Mouse (Mus musculus): Measurements from ENCODE around the gene Birc3. TPM values are rescaled to one million over a fixed set of nuclear protein-coding genes. Genes with fewer than 3 reads are reported as not detected.
"Not testable (repeated sequence)": the region's sequence is repeated elsewhere in the genome, so short reads cannot be mapped to it uniquely, and the experiment has no call there.

Birc3 gene
- polyA plus RNA-seq, 1 experiment from 2014 or later: 9.4 TPM

- no peak for ATAC-seq (replicated peaks; ENCODE audit: low FRiP score, low TSS enrichment, low read depth)
- H3K27ac ChIP-seq (ENCODE audit: low read depth): no peak overlapping the region
- H3K9me3 ChIP-seq (ENCODE audit: control insufficient read depth, low read length): no peaks in the 10 kb centered on the region
- H3K36me3 ChIP-seq (ENCODE audit: control insufficient read depth, insufficient read depth, low read length): no peaks in the 10 kb centered on the region
- DNase-seq (ENCODE audit: low spot score): no peak
- WGBS: 95% methylated on average over 8 of the region's 8 CpGs
- no peak overlapping the region for H3K4me3 ChIP-seq (ENCODE audit: low read depth, low read length)
- no peaks in the 10 kb centered on the region for H3K27me3 ChIP-seq (replicated peaks; ENCODE audit: control insufficient read depth, insufficient read depth, low read length)
- H3K4me1 ChIP-seq (replicated peaks; ENCODE audit: control insufficient read depth, insufficient read depth, low read length): peaks cover 3% of the 10 kb centered on the region
- H3K9ac ChIP-seq (ENCODE audit: low read length): no peak overlapping the region
- H3K4me2 ChIP-seq (ENCODE audit: low read length): no peak overlapping the region
These were observed 28.0 kb upstream of the Birc3 start for GRCm38 (mm10) chr9:7900965-7901364.

- 3% methylated on average over 3 of the region's 3 CpGs for WGBS
- ATAC-seq (replicated peaks; ENCODE audit: low FRiP score, low TSS enrichment, low read depth) (peak; percentile 70; the same call in 1 of the 2 replicates), DNase-seq (ENCODE audit: low spot score) (peak; percentile 78)
- no peak overlapping the region for H3K9ac ChIP-seq (ENCODE audit: low read length)
- H3K4me3 ChIP-seq (ENCODE audit: low read depth, low read length): no peak overlapping the region
- H3K27ac ChIP-seq (ENCODE audit: low read depth): no peak overlapping the region
- no peaks in the 10 kb centered on the region for H3K27me3 ChIP-seq (replicated peaks; ENCODE audit: control insufficient read depth, insufficient read depth, low read length)
- no peaks in the 10 kb centered on the region for H3K9me3 ChIP-seq (ENCODE audit: control insufficient read depth, low read length)
- H3K4me2 ChIP-seq (ENCODE audit: low read length): no peak overlapping the region
- no peaks in the 10 kb centered on the region for H3K36me3 ChIP-seq (ENCODE audit: control insufficient read depth, insufficient read depth, low read length)
- H3K4me1 ChIP-seq (replicated peaks; ENCODE audit: control insufficient read depth, insufficient read depth, low read length): peaks cover 3% of the 10 kb centered on the region
These were observed 24.5 kb upstream of the Birc3 start for GRCm38 (mm10) chr9:7897502-7897901.

GRCm38 (mm10) chr9:7891796-7892195, 18.8 kb upstream of the Birc3 start:
- not testable (repeated sequence) for DNase-seq (ENCODE audit: low spot score); H3K36me3 ChIP-seq (ENCODE audit: control insufficient read depth, insufficient read depth, low read length); H3K4me1 ChIP-seq (replicated peaks; ENCODE audit: control insufficient read depth, insufficient read depth, low read length); H3K27ac ChIP-seq (ENCODE audit: low read depth); H3K4me3 ChIP-seq (ENCODE audit: low read depth, low read length); H3K4me2 ChIP-seq (ENCODE audit: low read length); H3K27me3 ChIP-seq (replicated peaks; ENCODE audit: control insufficient read depth, insufficient read depth, low read length); H3K9me3 ChIP-seq (ENCODE audit: control insufficient read depth, low read length); ATAC-seq (replicated peaks; ENCODE audit: low FRiP score, low TSS enrichment, low read depth); H3K9ac ChIP-seq (ENCODE audit: low read length)
- 82% methylated on average over 1 of the region's 1 CpGs for WGBS

GRCm38 (mm10) chr9:7891177-7891576, 18.2 kb upstream of the Birc3 start:
- 69% methylated on average over 1 of the region's 1 CpGs for WGBS
- Histone ChIP-seq H3K9ac (ENCODE audit: low read length) (no peak overlapping the region), H3K4me2 (ENCODE audit: low read length) (no peak overlapping the region), H3K27ac (ENCODE audit: low read depth) (no peak overlapping the region), H3K27me3 (replicated peaks; ENCODE audit: control insufficient read depth, insufficient read depth, low read length) (no peaks in the 10 kb centered on the region), H3K9me3 (ENCODE audit: control insufficient read depth, low read length) (no peaks in the 10 kb centered on the region), H3K36me3 (ENCODE audit: control insufficient read depth, insufficient read depth, low read length) (no peaks in the 10 kb centered on the region), H3K4me1 (replicated peaks; ENCODE audit: control insufficient read depth, insufficient read depth, low read length) (no peaks in the 10 kb centered on the region), H3K4me3 (ENCODE audit: low read depth, low read length) (no peak overlapping the region)
- ATAC-seq (replicated peaks; ENCODE audit: low FRiP score, low TSS enrichment, low read depth) (no peak), DNase-seq (ENCODE audit: low spot score) (no peak)

- H3K27ac ChIP-seq (ENCODE audit: low read depth): no peak overlapping the region
- no peak for ATAC-seq (replicated peaks; ENCODE audit: low FRiP score, low TSS enrichment, low read depth)
These were observed 11.4 kb upstream of the Birc3 start for GRCm38 (mm10) chr9:7884346-7884745.

GRCm38 (mm10) chr9:7882304-7882865, 9.4 kb upstream of the Birc3 start:
- no peak overlapping the region for H3K4me2 ChIP-seq (ENCODE audit: low read length)
- no peaks in the 10 kb centered on the region for H3K36me3 ChIP-seq (ENCODE audit: control insufficient read depth, insufficient read depth, low read length)
- no peak overlapping the region for H3K4me3 ChIP-seq (ENCODE audit: low read depth, low read length)
- no peak overlapping the region for H3K9ac ChIP-seq (ENCODE audit: low read length)
- DNase-seq (ENCODE audit: low spot score): no peak
- 0 out of 2 replicates have a peak, but pooled peaks cover 4% of the 10 kb centered on the region for H3K9me3 ChIP-seq (ENCODE audit: control insufficient read depth, low read length)
- no peak for ATAC-seq (replicated peaks; ENCODE audit: low FRiP score, low TSS enrichment, low read depth)
- H3K27me3 ChIP-seq (replicated peaks; ENCODE audit: control insufficient read depth, insufficient read depth, low read length): no peaks in the 10 kb centered on the region
- 94% methylated on average over 1 of the region's 1 CpGs for WGBS
- no peak overlapping the region for H3K27ac ChIP-seq (ENCODE audit: low read depth)
- H3K4me1 ChIP-seq (replicated peaks; ENCODE audit: control insufficient read depth, insufficient read depth, low read length): no peaks in the 10 kb centered on the region

More at GRCm38 (mm10) chr9:7884346-7884745, 11.4 kb upstream of the Birc3 start:
- no peaks in the 10 kb centered on the region for H3K36me3 ChIP-seq (ENCODE audit: control insufficient read depth, insufficient read depth, low read length)
- no peak overlapping the region for H3K4me2 ChIP-seq (ENCODE audit: low read length)
- H3K9ac ChIP-seq (ENCODE audit: low read length): no peak overlapping the region
- H3K4me3 ChIP-seq (ENCODE audit: low read depth, low read length): no peak overlapping the region
- WGBS: 97% methylated on average over 3 of the region's 3 CpGs
- H3K27me3 ChIP-seq (replicated peaks; ENCODE audit: control insufficient read depth, insufficient read depth, low read length): no peaks in the 10 kb centered on the region
- no peaks in the 10 kb centered on the region for H3K4me1 ChIP-seq (replicated peaks; ENCODE audit: control insufficient read depth, insufficient read depth, low read length)
- no peak for DNase-seq (ENCODE audit: low spot score)
- H3K9me3 ChIP-seq (ENCODE audit: control insufficient read depth, low read length): 0 out of 2 replicates have a peak, but pooled peaks cover 4% of the 10 kb centered on the region

GRCm38 (mm10) chr9:7873511-7874211, 675 bp upstream of the Birc3 start:
- Histone ChIP-seq H3K4me2 (ENCODE audit: low read length) (peak overlapping the region; percentile 85), H3K36me3 (ENCODE audit: control insufficient read depth, insufficient read depth, low read length) (no peaks in the 10 kb centered on the region), H3K4me3 (ENCODE audit: low read depth, low read length) (no peak overlapping the region), H3K27me3 (replicated peaks; ENCODE audit: control insufficient read depth, insufficient read depth, low read length) (no peaks in the 10 kb centered on the region), H3K9ac (ENCODE audit: low read length) (no peak overlapping the region), H3K4me1 (replicated peaks; ENCODE audit: control insufficient read depth, insufficient read depth, low read length) (no peaks in the 10 kb centered on the region), H3K27ac (ENCODE audit: low read depth) (no peak overlapping the region), H3K9me3 (ENCODE audit: control insufficient read depth, low read length) (no peaks in the 10 kb centered on the region)
- DNase-seq (ENCODE audit: low spot score) (no peak), ATAC-seq (replicated peaks; ENCODE audit: low FRiP score, low TSS enrichment, low read depth) (no peak)
- 89% methylated on average over 8 of the region's 8 CpGs for WGBS

GRCm38 (mm10) chr9:7872044-7872774, 777 bp downstream of the Birc3 start:
- peak overlapping the region; percentile 65 for H3K9ac ChIP-seq (ENCODE audit: low read length)
- H3K36me3 ChIP-seq (ENCODE audit: control insufficient read depth, insufficient read depth, low read length): no peaks in the 10 kb centered on the region
- H3K9me3 ChIP-seq (ENCODE audit: control insufficient read depth, low read length): no peaks in the 10 kb centered on the region
- WGBS: 18% methylated on average over 23 of the region's 23 CpGs
- peak overlapping the region; percentile 85 for H3K4me2 ChIP-seq (ENCODE audit: low read length)
- no peaks in the 10 kb centered on the region for H3K27me3 ChIP-seq (replicated peaks; ENCODE audit: control insufficient read depth, insufficient read depth, low read length)
- peak overlapping the region; percentile 69 for H3K27ac ChIP-seq (ENCODE audit: low read depth)
- DNase-seq (ENCODE audit: low spot score) (no peak), ATAC-seq (replicated peaks; ENCODE audit: low FRiP score, low TSS enrichment, low read depth) (no peak; the same call in 1 of the 2 replicates)
- H3K4me1 ChIP-seq (replicated peaks; ENCODE audit: control insufficient read depth, insufficient read depth, low read length): no peaks in the 10 kb centered on the region
- H3K4me3 ChIP-seq (ENCODE audit: low read depth, low read length): peak overlapping the region; percentile 54

Data from intestine, embryonic 14.5 days (tissue).